Mouse (Mus musculus) gonadal fat pad, adult 2 months (tissue): ENCODE results near the gene Oxt. TPM values are rescaled to one million over a fixed set of nuclear protein-coding genes. Genes with fewer than 3 reads are reported as not detected.

Experiments
- DNase-seq: peaks from one replicate; pipeline ENCODE4 v3.0.0-alpha.2; 2012; ENCODE audit warnings: low read depth
- polyA plus RNA-seq: library from polyadenylated mRNA; depleted of rRNA; stranded (reverse); fragments of >200 nt; gene quantifications from 2 replicates; pipeline ENCODE4 v1.2.3, GENCODE M21; 2012; rRNA removed

The Oxt gene
- polyA plus RNA-seq, 1 experiment, result not detected

DNA sequence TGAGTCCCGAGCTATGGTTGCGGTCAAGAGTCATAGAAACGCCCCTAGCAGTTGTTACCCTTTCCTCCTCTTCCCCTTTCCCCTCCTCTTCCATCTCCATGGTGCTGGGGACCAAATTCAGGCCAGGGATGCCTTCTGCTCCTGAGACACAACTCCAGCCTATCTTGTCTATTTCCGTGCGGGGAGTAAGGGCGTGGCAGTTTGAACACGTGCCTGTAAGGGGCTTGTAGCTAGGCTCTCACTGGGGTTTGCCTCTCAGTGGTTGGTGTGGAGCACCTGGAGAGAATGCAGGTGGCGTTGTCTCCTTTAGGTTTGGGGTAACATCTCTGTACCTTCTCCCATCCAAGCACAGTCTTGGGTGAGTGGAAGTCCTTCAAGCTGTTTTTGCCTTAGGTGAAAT lies 3.8 kb downstream of the Oxt start:
- no peak for DNase-seq

- DNase-seq, result no peak
These were observed 5.2 kb downstream of the Oxt start for GRCm38 (mm10) chr2:130581201-130581600.

- DNase-seq, result no peak
These were observed 6.6 kb downstream of the Oxt start, which contains the start of gene Avp for GRCm38 (mm10) chr2:130582552-130582951. Avp (minus strand) TSS chr2:130582554.

DNA sequence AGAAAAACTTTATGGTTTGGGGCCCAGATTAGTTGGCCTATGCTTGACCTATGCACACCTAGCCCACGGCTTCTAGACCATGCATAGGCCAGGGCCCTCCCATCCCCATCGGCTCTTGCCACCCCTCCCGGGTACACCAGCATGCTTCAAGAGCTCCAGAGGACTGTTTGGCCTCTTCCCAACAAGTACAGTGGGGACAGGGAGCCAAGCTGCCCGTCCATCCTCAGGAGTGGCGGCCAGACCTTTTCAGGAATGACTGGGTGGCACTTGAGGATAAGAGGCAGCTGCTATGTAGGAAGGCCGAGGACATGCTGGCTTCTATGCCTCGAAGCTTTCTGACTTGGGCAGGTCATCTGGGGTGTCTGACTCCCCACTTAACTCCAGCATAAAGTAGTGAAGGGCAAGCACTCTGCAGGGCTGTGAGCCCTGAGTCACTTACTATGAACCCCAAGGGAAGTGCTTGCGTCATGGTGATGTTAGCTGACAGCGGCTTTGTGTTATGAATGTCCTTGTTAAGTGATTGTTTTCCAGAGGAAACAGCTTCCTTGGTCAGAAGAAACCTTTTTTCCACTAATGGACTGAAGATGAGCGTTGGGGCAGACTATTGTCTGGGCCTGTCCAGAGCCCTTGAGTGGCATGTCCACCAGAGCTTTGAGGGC lies 8.1 kb downstream of the Oxt start:
- DNase-seq, result no peak

GRCm38 (mm10) chr2:130586016-130586415 lies 10.0 kb downstream of the Oxt start:
- no peak for DNase-seq

DNA sequence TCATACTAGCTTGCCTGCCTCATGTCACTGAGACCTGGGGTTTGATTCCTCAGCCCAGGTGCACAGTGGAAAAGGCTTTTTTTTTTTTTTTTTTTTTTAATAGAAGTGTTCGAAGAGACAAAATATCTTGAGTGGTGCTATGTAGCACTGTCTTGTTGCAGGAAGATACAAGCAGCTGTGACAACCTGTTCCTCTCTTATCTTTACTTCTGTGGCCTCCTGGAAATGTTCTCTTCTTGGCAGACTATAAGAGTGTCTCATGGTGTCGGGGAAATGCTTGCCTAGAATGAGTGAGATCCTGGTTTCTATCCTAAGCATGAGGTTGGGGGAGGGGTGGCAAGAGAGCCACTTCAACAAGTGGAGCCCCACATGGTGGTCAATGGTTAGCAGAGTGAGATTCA lies 12.4 kb downstream of the Oxt start:
- no peak for DNase-seq

DNA sequence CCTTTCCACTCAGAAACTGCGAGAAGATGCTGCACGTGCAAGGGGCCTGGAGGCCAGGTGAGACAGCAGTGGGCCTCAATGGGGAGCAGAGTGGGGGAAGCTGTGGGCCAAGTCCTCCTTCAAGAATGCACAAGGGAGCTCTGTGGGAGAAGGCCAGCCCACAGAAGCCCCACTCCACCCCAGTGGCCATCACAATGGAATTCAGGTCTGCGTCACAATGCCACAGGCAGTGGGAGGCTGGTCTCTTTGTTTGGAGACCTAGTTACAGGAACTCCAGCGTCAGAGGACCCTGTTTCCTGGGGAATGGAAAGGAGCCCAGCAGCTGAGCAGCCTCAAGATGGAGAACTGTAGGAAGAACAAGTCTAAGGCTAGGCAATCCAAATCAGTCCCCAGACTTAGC lies 13.2 kb downstream of the Oxt start:
- DNase-seq, result no peak

DNA sequence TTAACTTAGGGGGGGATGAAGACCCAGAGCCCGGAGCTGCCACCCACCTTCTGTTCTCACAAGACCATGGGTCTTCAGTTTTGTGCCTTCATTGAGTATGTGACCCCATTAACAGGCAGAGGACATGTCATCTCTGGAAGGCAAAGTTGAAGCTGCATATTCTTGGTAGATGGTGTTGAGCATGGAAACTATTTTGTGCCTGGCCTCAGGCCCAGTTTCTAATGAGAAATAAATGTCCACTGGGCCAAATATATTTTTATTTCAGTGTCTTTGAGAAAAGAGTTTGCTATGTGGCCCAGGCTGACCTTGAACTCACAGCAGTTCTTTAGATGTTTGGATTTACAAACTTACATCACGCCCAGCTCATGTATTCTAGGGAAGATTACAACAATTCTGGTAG lies 13.8 kb downstream of the Oxt start:
- DNase-seq, result no peak

DNA sequence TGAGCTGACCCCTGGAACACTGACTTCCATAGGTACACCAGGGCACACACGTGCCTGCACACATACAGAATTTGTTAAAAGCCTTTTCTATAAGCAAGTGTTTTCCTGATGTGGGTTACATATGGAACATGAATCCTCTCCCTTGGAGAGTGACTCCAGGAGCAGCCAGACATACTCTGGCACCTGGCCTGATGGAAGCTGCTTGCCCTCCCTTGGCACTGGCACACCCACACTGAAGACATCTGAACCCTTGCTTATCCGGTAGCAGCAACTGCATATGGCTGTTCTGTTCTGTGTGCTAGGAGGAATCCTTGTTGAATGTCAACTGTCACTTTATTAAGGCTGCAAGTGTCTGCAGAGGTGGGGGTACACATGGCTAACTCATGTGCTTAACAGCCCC lies 15.0 kb downstream of the Oxt start:
- no peak for DNase-seq

DNA sequence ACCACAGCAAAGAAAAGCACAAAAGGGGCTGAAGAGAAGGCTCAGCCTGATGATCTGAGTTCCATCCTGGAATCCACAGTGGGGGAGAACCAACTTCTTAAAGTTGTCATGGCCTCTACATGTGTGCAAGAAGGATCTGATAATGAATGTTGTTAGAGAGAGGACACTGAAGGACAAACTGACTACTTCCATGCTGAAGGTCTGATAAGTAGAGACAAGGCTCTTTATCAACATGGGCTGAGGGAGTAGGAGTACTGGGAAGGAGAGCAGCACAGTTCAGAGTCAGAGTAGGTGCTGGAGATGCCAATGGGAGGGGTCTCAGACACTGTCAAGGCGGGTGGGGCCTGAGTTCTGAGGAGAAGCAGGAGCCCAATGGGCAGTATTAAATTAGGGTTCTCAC lies 19.6 kb downstream of the Oxt start:
- no peak for DNase-seq

DNA sequence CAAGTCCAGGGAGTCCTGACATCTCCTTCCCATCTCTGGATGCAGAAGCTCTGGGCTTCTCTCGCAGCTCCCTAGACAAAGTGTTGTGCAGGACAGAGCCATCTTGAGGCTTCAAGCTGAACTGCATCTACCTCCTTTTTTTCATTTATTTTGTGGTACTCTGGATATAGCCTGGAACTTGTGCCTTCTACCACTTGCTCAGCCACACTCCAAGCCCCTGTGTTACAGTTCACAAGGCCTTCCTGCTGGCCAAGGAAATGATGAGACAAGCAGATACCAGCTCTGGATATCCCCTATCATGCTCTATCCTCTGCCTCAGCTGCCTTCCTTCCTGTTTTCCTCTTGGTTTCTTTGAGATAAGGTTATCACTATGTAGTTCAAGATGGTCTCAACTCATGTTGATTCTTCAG lies 21.6 kb downstream of the Oxt start:
- DNase-seq, result no peak

DNA sequence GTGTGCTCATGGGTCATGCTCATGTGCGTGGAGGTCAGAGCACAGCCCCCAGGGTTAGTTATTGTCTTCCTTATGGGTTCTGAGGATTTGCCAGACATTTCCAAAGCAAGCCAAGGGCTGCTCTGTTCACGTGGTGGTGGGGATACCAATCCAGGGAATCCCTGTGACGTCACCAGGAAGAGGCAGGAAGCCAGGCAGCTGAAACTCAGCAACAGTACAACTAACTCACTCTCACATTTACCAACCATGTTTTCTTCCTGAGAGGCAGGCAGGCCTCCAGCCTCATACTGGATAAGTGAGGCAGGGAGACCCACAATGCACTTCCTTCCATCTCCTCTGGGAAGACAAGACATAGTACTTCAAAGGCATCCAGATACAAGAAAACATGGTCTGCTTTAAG lies 22.4 kb downstream of the Oxt start:
- no peak for DNase-seq

DNA sequence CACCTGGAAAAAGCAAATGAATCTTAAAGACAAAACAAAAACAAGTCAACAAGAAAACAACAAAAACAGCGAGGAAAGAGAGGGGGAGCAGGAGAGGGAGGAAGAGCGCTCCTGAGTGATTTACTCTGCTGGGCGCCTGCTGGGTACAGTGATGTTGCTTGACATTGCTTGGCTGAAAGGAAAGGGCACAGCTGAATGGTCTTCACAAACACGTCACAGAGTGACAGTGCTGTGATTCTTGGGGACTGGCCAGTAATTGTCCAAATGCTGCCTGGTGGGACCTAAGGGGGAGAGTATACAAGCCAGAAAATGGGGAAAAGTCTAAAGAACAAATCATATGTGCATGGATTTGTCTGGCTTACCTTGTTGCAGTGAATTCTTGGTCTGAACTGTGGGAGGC lies 26.2 kb downstream of the Oxt start:
- no peak for DNase-seq

DNA sequence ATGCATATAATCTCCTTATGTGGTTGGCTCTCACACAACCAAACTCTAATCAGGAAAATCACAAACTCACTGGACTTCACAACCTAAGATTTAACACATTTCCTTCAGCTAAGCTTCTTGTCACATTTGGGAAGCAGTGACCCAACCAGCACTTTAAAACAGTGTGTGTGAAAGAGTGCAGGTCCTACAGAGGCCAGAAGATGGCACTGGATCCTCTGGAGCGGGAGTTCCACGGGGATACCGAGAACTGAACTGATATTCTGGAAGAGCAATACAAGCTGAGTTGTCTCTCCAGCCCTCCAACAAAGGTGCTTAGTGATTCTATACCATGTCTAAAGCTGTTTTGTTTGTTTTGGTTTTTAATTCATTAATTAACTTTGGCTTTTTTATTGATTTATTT lies 37.1 kb downstream of the Oxt start:
- DNase-seq, result no peak

DNA sequence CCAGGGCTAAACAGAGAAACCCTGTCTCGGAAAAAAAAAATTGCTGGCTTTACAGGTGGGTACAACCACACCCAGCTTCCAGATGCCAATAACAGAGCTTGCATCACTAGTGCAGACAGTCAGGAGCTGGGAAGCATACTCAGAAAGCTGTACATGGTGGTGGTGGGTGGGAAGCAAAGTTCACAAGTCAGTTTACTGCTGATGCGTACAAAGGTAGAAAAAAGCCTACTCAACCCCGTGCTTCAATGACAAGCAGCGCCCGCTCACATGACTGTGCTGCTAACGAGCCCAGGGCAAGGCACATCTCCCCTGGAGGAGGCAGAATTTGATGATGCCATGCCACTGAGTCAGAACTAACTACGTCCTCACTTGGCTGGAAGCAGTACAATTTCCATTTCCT lies 43.0 kb downstream of the Oxt start:
- DNase-seq, result no peak

Other genes with a start within 250 kb of the Oxt start
- 34.3 and 49.9 TPM in 2 replicates for gene Cpxm1, start 178.6 kb upstream of the Oxt start, polyA plus RNA-seq
- not detected in 2 replicates for gene Gm28372, start 170.9 kb upstream of the Oxt start, polyA plus RNA-seq
- 2.1 and 3.6 TPM in 2 replicates for gene 1700020A23Rik, start 170.9 kb upstream of the Oxt start, polyA plus RNA-seq
- gene Tmem239, start 169.7 kb upstream of the Oxt start, polyA plus RNA-seq, result 2.3 and 3.1 TPM in 2 replicates
- gene Vps16, start 151.8 kb upstream of the Oxt start, polyA plus RNA-seq, result 48.8 and 71.6 TPM in 2 replicates
- gene Pced1a, start 151.5 kb upstream of the Oxt start, polyA plus RNA-seq, result 21.2 and 25.6 TPM in 2 replicates
- gene Ptpra, start 125.9 kb upstream of the Oxt start, polyA plus RNA-seq, result 72.7 and 78.3 TPM in 2 replicates
- 47.4 and 53.2 TPM in 2 replicates for gene Mrps26, start 12.4 kb upstream of the Oxt start, polyA plus RNA-seq
- gene Avp, start 6.4 kb downstream of the Oxt start, polyA plus RNA-seq, result not detected in 2 replicates
- gene Fastkd5, start 53.9 kb downstream of the Oxt start, polyA plus RNA-seq, result 2.0 and 2.3 TPM in 2 replicates
- 6.4 and 6.5 TPM in 2 replicates for gene Ubox5, start 53.9 kb downstream of the Oxt start, polyA plus RNA-seq
- 12.5 and 14.8 TPM in 2 replicates for gene Lzts3, start 66.6 kb downstream of the Oxt start, polyA plus RNA-seq
- 63.9 and 87.7 TPM in 2 replicates for gene Ddrgk1, start 88.5 kb downstream of the Oxt start, polyA plus RNA-seq
- gene Itpa, start 91.4 kb downstream of the Oxt start, polyA plus RNA-seq, result 28.9 and 36.6 TPM in 2 replicates
- gene Slc4a11, start 121.3 kb downstream of the Oxt start, polyA plus RNA-seq, result 6.0 and 7.1 TPM in 2 replicates